Mouse (Mus musculus): ENCODE results near the gene Kcne2.
A peak's percentile ranks its signal among the peaks of the same experiment; 100 is the strongest.

The Kcne2 gene

GRCm38 (mm10) chr16:92292101-92292500, at the start of gene Kcne2:
TSS of gene Kcne2 (plus strand) at chr16:92292389.
- no peak for DNase-seq (ENCODE audit: low spot score in 2 of 2)

- DNase-seq (ENCODE audit: low spot score in 2 of 2): no peak
Measured at GRCm38 (mm10) chr16:92245909-92246308, 46.3 kb upstream of the Kcne2 start.

- DNase-seq (ENCODE audit: low spot score in 2 of 2): no peak
Measured at GRCm38 (mm10) chr16:92246974-92247373, 45.2 kb upstream of the Kcne2 start.

DNA sequence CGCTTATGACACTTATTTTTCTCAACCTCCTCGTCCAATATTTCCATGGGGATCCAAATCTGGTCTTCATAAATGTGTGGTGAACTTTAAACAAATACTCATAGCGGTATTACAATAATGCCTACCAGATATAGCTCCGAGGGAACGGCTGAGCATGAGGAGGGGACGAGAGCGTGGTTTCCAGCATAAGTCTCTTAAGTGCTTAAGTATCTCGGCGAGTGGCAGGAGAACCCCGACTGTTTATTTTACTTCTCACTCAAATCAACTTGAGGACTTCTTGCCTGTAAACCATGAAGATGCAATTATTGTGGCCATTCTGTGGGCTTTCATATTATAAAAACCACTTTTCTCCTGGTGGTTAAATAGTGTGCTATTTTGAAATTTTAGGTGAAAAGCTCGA, 44.5 kb upstream of the Kcne2 start:
- no peak for DNase-seq (ENCODE audit: low spot score in 2 of 2)

GRCm38 (mm10) chr16:92249681-92250080, 42.5 kb upstream of the Kcne2 start:
- DNase-seq (ENCODE audit: low spot score in 2 of 2): no peak

GRCm38 (mm10) chr16:92250452-92250851, 41.7 kb upstream of the Kcne2 start:
- no peak for DNase-seq (ENCODE audit: low spot score in 2 of 2)

- DNase-seq (ENCODE audit: low spot score in 2 of 2): no peak
Measured at GRCm38 (mm10) chr16:92254316-92254715, 37.9 kb upstream of the Kcne2 start.

DNA sequence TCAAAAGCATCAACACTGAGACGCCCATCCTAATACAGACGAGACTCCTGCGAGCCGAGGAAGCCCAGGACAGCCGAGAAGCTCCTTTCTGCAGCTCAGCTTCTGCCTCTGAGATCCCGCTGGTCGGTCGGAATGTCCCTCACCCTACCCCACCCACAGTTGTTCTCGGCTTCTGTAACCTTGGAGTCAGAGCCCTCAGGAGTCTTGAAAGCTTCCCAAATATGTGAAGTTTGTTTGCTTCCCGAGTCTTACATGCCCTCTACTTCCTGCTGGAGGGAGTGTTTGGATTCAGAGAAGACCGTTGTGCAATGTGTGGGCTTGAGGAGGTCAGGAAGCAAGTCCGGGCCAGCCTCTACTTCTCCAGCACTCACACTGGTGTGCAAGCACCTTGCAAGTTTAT, 24.3 kb upstream of the Kcne2 start:
- DNase-seq (ENCODE audit: low spot score in 2 of 2): no peak

DNA sequence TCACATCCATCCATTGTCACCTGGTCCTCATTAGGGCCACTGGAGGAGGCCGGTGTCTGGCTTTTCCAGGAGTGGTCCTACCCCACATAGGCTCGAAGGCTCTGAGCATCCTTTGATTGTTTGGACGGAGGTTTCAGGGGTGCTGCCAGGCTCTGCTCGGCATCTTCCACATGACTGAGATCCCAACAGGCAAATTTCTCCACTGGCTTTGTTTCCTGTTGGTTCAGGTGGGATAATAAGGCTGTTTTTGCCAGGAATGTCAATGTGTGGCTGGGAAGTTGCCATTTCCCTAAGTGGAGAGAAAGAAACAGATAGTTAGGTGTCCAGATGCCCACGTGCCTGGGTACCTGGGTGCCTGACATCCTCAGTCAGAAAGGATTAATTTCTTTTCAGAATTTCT, 17.7 kb upstream of the Kcne2 start:
- DNase-seq (ENCODE audit: low spot score in 2 of 2): no peak

- DNase-seq (ENCODE audit: low spot score in 2 of 2): no peak
Measured at GRCm38 (mm10) chr16:92275526-92275925, 16.7 kb upstream of the Kcne2 start.

GRCm38 (mm10) chr16:92282671-92283070, 9.5 kb upstream of the Kcne2 start:
- DNase-seq (ENCODE audit: low spot score in 2 of 2): no peak

- DNase-seq (ENCODE audit: low spot score in 2 of 2): no peak
Measured at GRCm38 (mm10) chr16:92285068-92285467, 7.1 kb upstream of the Kcne2 start.

GRCm38 (mm10) chr16:92286609-92287008, 5.6 kb upstream of the Kcne2 start:
- DNase-seq (ENCODE audit: low spot score in 2 of 2): peak; percentile 66 to 81

- peak in 1 of 2 experiments; percentile 32 for DNase-seq (ENCODE audit: low spot score in 2 of 2)
Measured at GRCm38 (mm10) chr16:92288778-92289177, 3.4 kb upstream of the Kcne2 start.

- DNase-seq (ENCODE audit: low spot score in 2 of 2): no peak
Measured at GRCm38 (mm10) chr16:92290045-92290444, 2.1 kb upstream of the Kcne2 start.

DNA sequence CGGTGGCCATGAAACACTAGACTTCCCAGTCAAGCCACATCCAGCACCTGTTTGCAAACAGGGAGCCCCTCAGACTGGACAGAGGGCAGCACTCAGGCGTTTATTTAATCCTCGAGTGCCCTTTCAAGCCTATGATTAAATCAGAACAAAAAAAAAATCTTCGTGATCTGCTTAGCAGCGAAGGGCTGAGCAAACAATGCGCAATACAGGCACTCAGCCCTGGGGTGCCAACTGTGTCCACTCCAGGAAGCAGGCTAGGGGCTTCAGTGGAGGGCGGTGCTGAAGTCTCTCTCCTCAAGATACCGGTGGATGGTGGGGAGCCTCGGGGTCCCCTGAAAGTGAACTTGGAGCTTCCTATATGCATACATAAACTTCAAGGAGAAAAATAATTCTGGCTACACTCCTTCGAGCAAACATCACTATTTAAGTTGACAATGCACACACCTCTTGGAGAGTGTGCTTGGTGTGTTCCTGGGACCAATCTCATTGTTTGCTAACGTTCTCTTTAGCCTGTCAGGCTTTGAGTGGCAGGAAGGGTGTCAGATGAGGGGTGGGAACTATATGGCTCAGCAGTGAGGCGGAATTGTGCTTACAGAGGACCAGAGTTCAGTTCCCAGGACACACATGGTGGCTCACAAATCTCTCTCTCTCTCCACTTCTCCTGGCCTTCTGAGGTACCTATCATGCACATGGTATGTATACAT, 2.2 kb downstream of the Kcne2 start:
- DNase-seq (ENCODE audit: low spot score in 2 of 2): no peak

GRCm38 (mm10) chr16:92295328-92295727, 3.1 kb downstream of the Kcne2 start:
- DNase-seq (ENCODE audit: low spot score in 2 of 2): no peak

GRCm38 (mm10) chr16:92300649-92301411, 8.6 kb downstream of the Kcne2 start, which contains the start of gene Smim11:
TSS of gene Smim11 (plus strand) at chr16:92301286.
- DNase-seq (ENCODE audit: low spot score in 2 of 2): peak; percentile 91 to 94

DNA sequence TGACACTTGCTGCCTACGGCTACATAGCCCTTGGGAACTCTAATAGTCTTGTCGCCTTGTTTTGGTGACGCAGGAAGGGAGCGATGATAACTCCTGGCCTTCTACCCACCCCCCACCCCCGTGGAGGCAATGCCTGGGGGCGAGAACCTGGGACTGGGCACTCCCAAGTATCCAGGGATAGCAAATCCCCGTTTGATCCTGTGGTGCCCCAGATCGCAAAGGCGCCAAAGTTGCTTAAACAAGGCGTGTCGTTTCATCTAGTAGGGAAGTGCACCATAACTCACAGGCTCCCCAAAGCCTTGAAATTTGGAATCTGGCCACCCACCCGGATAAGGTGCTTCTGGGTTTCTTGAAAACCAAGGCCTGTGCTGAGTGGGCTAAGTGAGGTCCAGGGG, 9.2 kb downstream of the Kcne2 start:
- DNase-seq (ENCODE audit: low spot score in 2 of 2): peak in 1 of 2 experiments; percentile 33

- no peak for DNase-seq (ENCODE audit: low spot score in 2 of 2)
Measured at GRCm38 (mm10) chr16:92301989-92302388, 9.8 kb downstream of the Kcne2 start.

GRCm38 (mm10) chr16:92302506-92302905, 10.3 kb downstream of the Kcne2 start:
- DNase-seq (ENCODE audit: low spot score in 2 of 2): no peak

DNA sequence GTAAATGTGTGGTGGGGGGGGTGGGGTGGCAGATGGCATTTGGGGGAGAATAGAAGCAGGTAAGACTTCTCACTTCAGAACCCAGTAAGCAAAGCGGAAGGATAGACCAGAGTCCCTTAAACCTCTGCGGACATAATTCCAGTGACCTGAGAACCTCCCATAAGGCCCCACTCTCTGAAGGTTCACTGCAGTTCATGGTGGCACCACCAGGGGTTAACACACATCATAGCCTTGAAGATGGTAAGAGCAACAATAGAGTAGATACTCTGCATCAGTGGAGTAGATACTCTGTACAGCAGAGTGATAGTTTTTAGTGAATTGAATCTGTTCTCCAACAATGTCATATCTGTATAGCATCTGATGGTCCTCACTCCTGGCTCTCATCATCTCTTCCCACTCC, 13.3 kb downstream of the Kcne2 start:
- no peak for DNase-seq (ENCODE audit: low spot score in 2 of 2)

GRCm38 (mm10) chr16:92307947-92308346, 15.8 kb downstream of the Kcne2 start:
- DNase-seq (ENCODE audit: low spot score in 2 of 2): no peak

All from frontal cortex, postnatal 10 days (tissue).